Mouse (Mus musculus): ENCODE results near the gene Brca2. TPM values are rescaled to one million over a fixed set of nuclear protein-coding genes. Genes with fewer than 3 reads are reported as not detected.
A peak's percentile ranks its signal among the peaks of the same experiment; 100 is the strongest.

The Brca2 gene
- total RNA-seq, 2 experiments from 2014 or later: 1.1 to 1.4 TPM

GRCm38 (mm10) chr5:150561783-150562182 is 39.4 kb downstream of the Brca2 start:
- no peak for DNase-seq (ENCODE audit: low spot score)

- no peak for DNase-seq (ENCODE audit: low spot score)
These were observed 42.0 kb downstream of the Brca2 start for GRCm38 (mm10) chr5:150564426-150564825.

GRCm38 (mm10) chr5:150566226-150566625 is 43.8 kb downstream of the Brca2 start:
- DNase-seq (ENCODE audit: low spot score): no peak

- DNase-seq (ENCODE audit: low spot score): no peak
These were observed 44.5 kb downstream of the Brca2 start for GRCm38 (mm10) chr5:150566971-150567370.

- DNase-seq (ENCODE audit: low spot score): no peak
These were observed 48.2 kb downstream of the Brca2 start for GRCm38 (mm10) chr5:150570496-150571219.

GRCm38 (mm10) chr5:150574403-150574802 is 52.0 kb downstream of the Brca2 start:
- no peak for DNase-seq (ENCODE audit: low spot score)

GRCm38 (mm10) chr5:150574885-150575284 is 52.5 kb downstream of the Brca2 start:
- DNase-seq (ENCODE audit: low spot score): no peak

- no peak for DNase-seq (ENCODE audit: low spot score)
These were observed 54.4 kb downstream of the Brca2 start for GRCm38 (mm10) chr5:150576832-150577231.

- no peak for DNase-seq (ENCODE audit: low spot score)
These were observed 56.3 kb downstream of the Brca2 start for GRCm38 (mm10) chr5:150578613-150579171.

- DNase-seq (ENCODE audit: low spot score): no peak
These were observed 58.8 kb downstream of the Brca2 start for GRCm38 (mm10) chr5:150581180-150581579.

- DNase-seq (ENCODE audit: low spot score): no peak
These were observed 60.8 kb downstream of the Brca2 start for GRCm38 (mm10) chr5:150583181-150583580.

GRCm38 (mm10) chr5:150583622-150584336 is 61.3 kb downstream of the Brca2 start:
- DNase-seq (ENCODE audit: low spot score): peak; percentile 54

- DNase-seq (ENCODE audit: low spot score): no peak
These were observed 61.9 kb downstream of the Brca2 start for GRCm38 (mm10) chr5:150584337-150584729.

- no peak for DNase-seq (ENCODE audit: low spot score)
These were observed 67.5 kb downstream of the Brca2 start for GRCm38 (mm10) chr5:150589945-150590344.

GRCm38 (mm10) chr5:150592186-150592903 is 69.9 kb downstream of the Brca2 start:
- no peak for DNase-seq (ENCODE audit: low spot score)

GRCm38 (mm10) chr5:150592904-150593755 is 70.7 kb downstream of the Brca2 start:
- DNase-seq (ENCODE audit: low spot score): no peak

GRCm38 (mm10) chr5:150593756-150594648 is 71.6 kb downstream of the Brca2 start:
- DNase-seq (ENCODE audit: low spot score): peak; percentile 22

GRCm38 (mm10) chr5:150594649-150595339 is 72.4 kb downstream of the Brca2 start:
- DNase-seq (ENCODE audit: low spot score): no peak

GRCm38 (mm10) chr5:150595366-150596016 is 73.1 kb downstream of the Brca2 start:
- DNase-seq (ENCODE audit: low spot score): no peak
